Mouse (Mus musculus): ENCODE results near the gene Olfr1024. TPM values are rescaled to one million over a fixed set of nuclear protein-coding genes. Genes with fewer than 3 reads are reported as not detected.

The Olfr1024 gene
- not detected in 2 replicates for polyA plus RNA-seq (2014; fragmentation: Nextera tagmentation; extraction: Ambion mirVana)

DNA sequence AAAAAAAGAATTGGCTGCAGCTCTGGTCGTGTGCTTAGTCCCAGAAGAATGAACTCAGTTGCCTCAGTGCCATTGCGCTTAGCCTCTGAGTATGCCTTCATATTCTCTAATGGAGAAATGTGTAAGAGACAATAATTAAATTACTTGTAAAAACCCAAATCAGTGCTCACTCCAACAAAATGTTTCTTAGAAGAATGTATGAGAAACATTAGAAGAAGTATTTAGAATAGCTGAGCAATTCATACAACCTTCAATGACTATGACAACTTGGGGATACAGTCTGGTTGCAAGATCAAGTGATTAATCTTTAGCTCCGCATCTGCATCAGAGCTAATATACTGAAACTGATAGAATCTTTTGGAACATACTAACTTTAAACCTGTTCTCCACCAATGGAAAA, at the start of gene Olfr1024:
Gene Olfr1024, minus strand, starts transcription at position 101 of the 400 bp plus-strand sequence.
- Histone ChIP-seq H3K27ac (replicated peaks; ENCODE audit: low read depth, low read length) (no peak within 1 kb of the TSS), H3K27me3 (ENCODE audit: control insufficient read depth, insufficient read depth, low read length) (no peaks in the 10 kb centered on the region), H3K4me1 (ENCODE audit: control insufficient read depth, insufficient read depth, low read length) (no peaks in the 10 kb centered on the region), H3K9ac (replicated peaks; ENCODE audit: low read length) (no peak within 1 kb of the TSS), H3K36me3 (ENCODE audit: control insufficient read depth, insufficient read depth, low read length) (no peaks in the 10 kb centered on the region), H3K4me2 (ENCODE audit: low read length) (no peak within 1 kb of the TSS), H3K9me3 (ENCODE audit: control insufficient read depth, low read length) (peaks cover 3% of the 10 kb centered on the region; the same call in 1 of the 2 replicates), H3K4me3 (replicated peaks; ENCODE audit: low read depth, low read length) (no peak within 1 kb of the TSS)
- 86% methylated on average over 3 of the region's 3 CpGs for WGBS
- no peak for ATAC-seq (ENCODE audit: low FRiP score, low TSS enrichment)
- no peak for DNase-seq

GRCm38 (mm10) chr2:85950137-85950536, 45.3 kb upstream of the Olfr1024 start, which contains the start of gene Olfr1028:
TSS of gene Olfr1028 (plus strand) at chr2:85950437.
- H3K4me1 ChIP-seq (ENCODE audit: control insufficient read depth, insufficient read depth, low read length) = no peaks in the 10 kb centered on the region
- no peak within 1 kb of the TSS for H3K4me3 ChIP-seq (replicated peaks; ENCODE audit: low read depth, low read length)
- DNase-seq (no peak), ATAC-seq (ENCODE audit: low FRiP score, low TSS enrichment) (no peak)
- H3K9me3 ChIP-seq (ENCODE audit: control insufficient read depth, low read length) = no peaks in the 10 kb centered on the region
- WGBS = 80% methylated on average over 1 of the region's 1 CpGs
- no peaks in the 10 kb centered on the region for H3K36me3 ChIP-seq (ENCODE audit: control insufficient read depth, insufficient read depth, low read length)
- H3K9ac ChIP-seq (replicated peaks; ENCODE audit: low read length) = no peak within 1 kb of the TSS
- H3K27ac ChIP-seq (replicated peaks; ENCODE audit: low read depth, low read length) = no peak within 1 kb of the TSS
- H3K27me3 ChIP-seq (ENCODE audit: control insufficient read depth, insufficient read depth, low read length) = no peaks in the 10 kb centered on the region
- no peak within 1 kb of the TSS for H3K4me2 ChIP-seq (ENCODE audit: low read length)

GRCm38 (mm10) chr2:85921258-85921657, 16.4 kb upstream of the Olfr1024 start, which contains the start of gene Olfr1026:
TSS of gene Olfr1026 (plus strand) at chr2:85921558.
- H3K9me3 ChIP-seq (ENCODE audit: control insufficient read depth, low read length) = no peaks in the 10 kb centered on the region
- DNase-seq (no peak), ATAC-seq (ENCODE audit: low FRiP score, low TSS enrichment) (no peak)
- no peak within 1 kb of the TSS for H3K27ac ChIP-seq (replicated peaks; ENCODE audit: low read depth, low read length)
- H3K4me1 ChIP-seq (ENCODE audit: control insufficient read depth, insufficient read depth, low read length) = no peaks in the 10 kb centered on the region
- H3K36me3 ChIP-seq (ENCODE audit: control insufficient read depth, insufficient read depth, low read length) = no peaks in the 10 kb centered on the region
- no peaks in the 10 kb centered on the region for H3K27me3 ChIP-seq (ENCODE audit: control insufficient read depth, insufficient read depth, low read length)
- H3K4me3 ChIP-seq (replicated peaks; ENCODE audit: low read depth, low read length) = no peak within 1 kb of the TSS
- no peak within 1 kb of the TSS for H3K4me2 ChIP-seq (ENCODE audit: low read length)
- H3K9ac ChIP-seq (replicated peaks; ENCODE audit: low read length) = no peak within 1 kb of the TSS
- WGBS = 91% methylated on average over 3 of the region's 3 CpGs

DNA sequence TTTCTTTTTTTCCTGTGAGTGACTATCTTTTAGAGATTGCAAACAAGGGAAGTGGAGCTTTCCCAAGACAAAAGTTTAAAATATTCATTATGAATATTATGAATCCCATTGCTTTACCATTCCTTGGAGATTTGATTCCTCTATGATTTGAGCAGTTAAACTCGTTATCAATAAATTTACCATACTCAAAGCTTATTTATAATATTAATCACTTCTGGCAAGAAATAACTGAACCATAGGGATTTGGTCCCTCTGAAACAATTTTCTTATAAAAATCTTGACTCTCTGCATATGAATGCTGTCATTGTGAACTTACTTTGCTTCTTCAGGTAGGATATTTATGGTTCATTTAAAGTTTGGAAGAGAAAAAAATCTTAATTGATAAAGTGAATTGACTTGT, 10.0 kb upstream of the Olfr1024 start, which contains the start of gene Olfr1025-ps1:
Gene Olfr1025-ps1, plus strand, starts transcription at position 301 of the 400 bp plus-strand sequence.
- Histone ChIP-seq H3K36me3 (ENCODE audit: control insufficient read depth, insufficient read depth, low read length) (no peaks in the 10 kb centered on the region), H3K27me3 (ENCODE audit: control insufficient read depth, insufficient read depth, low read length) (no peaks in the 10 kb centered on the region), H3K4me1 (ENCODE audit: control insufficient read depth, insufficient read depth, low read length) (no peaks in the 10 kb centered on the region), H3K9ac (replicated peaks; ENCODE audit: low read length) (no peak within 1 kb of the TSS), H3K9me3 (ENCODE audit: control insufficient read depth, low read length) (no peaks in the 10 kb centered on the region), H3K27ac (replicated peaks; ENCODE audit: low read depth, low read length) (no peak within 1 kb of the TSS), H3K4me3 (replicated peaks; ENCODE audit: low read depth, low read length) (no peak within 1 kb of the TSS), H3K4me2 (ENCODE audit: low read length) (no peak within 1 kb of the TSS)
- DNase-seq (no peak), ATAC-seq (ENCODE audit: low FRiP score, low TSS enrichment) (no peak)
- WGBS = 61% methylated on average over 1 of the region's 1 CpGs

DNA sequence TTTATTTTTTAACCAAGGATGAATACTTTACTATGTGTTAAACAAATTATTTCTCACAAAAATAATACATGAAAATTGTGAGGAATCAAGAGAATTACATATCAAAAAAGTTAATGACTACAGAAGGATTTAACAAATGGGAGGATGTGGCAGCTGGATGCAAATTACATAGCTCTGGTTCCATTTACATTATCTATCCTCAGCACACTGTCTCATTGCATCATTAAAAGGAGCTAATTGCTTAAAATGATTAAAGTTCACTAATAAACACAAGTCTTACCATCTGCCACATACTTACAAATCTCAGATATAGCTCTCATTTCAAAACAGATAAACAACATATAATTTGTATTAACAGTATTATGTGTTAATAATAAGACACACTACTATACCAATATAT, 8.3 kb upstream of the Olfr1024 start:
- Histone ChIP-seq H3K4me3 (replicated peaks; ENCODE audit: low read depth, low read length) (no peak overlapping the region), H3K4me2 (ENCODE audit: low read length) (no peak overlapping the region), H3K27ac (replicated peaks; ENCODE audit: low read depth, low read length) (no peak overlapping the region), H3K9ac (replicated peaks; ENCODE audit: low read length) (no peak overlapping the region), H3K9me3 (ENCODE audit: control insufficient read depth, low read length) (no peaks in the 10 kb centered on the region), H3K4me1 (ENCODE audit: control insufficient read depth, insufficient read depth, low read length) (no peaks in the 10 kb centered on the region), H3K27me3 (ENCODE audit: control insufficient read depth, insufficient read depth, low read length) (no peaks in the 10 kb centered on the region), H3K36me3 (ENCODE audit: control insufficient read depth, insufficient read depth, low read length) (no peaks in the 10 kb centered on the region)
- DNase-seq (no peak), ATAC-seq (ENCODE audit: low FRiP score, low TSS enrichment) (no peak)

DNA sequence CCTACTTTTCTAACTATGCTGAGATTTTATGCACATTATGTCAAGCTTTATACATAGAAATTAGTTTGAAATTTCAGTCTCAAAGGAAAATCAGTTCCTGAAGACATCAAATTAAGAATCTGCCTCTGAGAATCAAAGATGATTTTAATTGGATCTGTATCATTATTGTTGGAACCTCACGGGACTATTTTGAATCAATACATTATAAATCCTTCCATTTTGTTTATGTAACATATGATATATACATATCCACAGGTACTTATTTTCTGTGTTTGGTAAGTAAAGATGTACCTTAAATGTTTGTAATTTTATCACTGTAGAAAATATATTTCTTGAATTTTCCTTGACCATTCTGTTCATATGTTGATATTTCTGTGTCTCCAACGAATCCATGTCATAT, 19.5 kb downstream of the Olfr1024 start, which contains the start of gene Olfr1023:
Gene Olfr1023, plus strand, starts transcription at position 301 of the 400 bp plus-strand sequence.
- no peak within 1 kb of the TSS for H3K27ac ChIP-seq (replicated peaks; ENCODE audit: low read depth, low read length)
- H3K9ac ChIP-seq (replicated peaks; ENCODE audit: low read length) = no peak within 1 kb of the TSS
- H3K27me3 ChIP-seq (ENCODE audit: control insufficient read depth, insufficient read depth, low read length) = no peaks in the 10 kb centered on the region
- no peaks in the 10 kb centered on the region for H3K36me3 ChIP-seq (ENCODE audit: control insufficient read depth, insufficient read depth, low read length)
- H3K4me3 ChIP-seq (replicated peaks; ENCODE audit: low read depth, low read length) = no peak within 1 kb of the TSS
- H3K9me3 ChIP-seq (ENCODE audit: control insufficient read depth, low read length) = no peaks in the 10 kb centered on the region
- H3K4me2 ChIP-seq (ENCODE audit: low read length) = no peak within 1 kb of the TSS
- WGBS = 80% methylated on average over 2 of the region's 2 CpGs
- no peak for ATAC-seq (ENCODE audit: low FRiP score, low TSS enrichment)
- DNase-seq = no peak
- no peaks in the 10 kb centered on the region for H3K4me1 ChIP-seq (ENCODE audit: control insufficient read depth, insufficient read depth, low read length)

- 61% methylated on average over 2 of the region's 2 CpGs for WGBS
- Histone ChIP-seq H3K27ac (replicated peaks; ENCODE audit: low read depth, low read length) (no peak within 1 kb of the TSS), H3K4me1 (ENCODE audit: control insufficient read depth, insufficient read depth, low read length) (no peaks in the 10 kb centered on the region), H3K4me3 (replicated peaks; ENCODE audit: low read depth, low read length) (no peak within 1 kb of the TSS), H3K27me3 (ENCODE audit: control insufficient read depth, insufficient read depth, low read length) (no peaks in the 10 kb centered on the region), H3K4me2 (ENCODE audit: low read length) (no peak within 1 kb of the TSS), H3K9me3 (ENCODE audit: control insufficient read depth, low read length) (no peaks in the 10 kb centered on the region), H3K36me3 (ENCODE audit: control insufficient read depth, insufficient read depth, low read length) (no peaks in the 10 kb centered on the region), H3K9ac (replicated peaks; ENCODE audit: low read length) (no peak within 1 kb of the TSS)
- no peak for ATAC-seq (ENCODE audit: low FRiP score, low TSS enrichment)
- DNase-seq = no peak
Measured at GRCm38 (mm10) chr2:85868294-85868693, 36.6 kb downstream of the Olfr1024 start, which contains the start of gene Olfr1022. TSS of gene Olfr1022 (plus strand) at chr2:85868594.

Other genes starting within 250 kb of the Olfr1024 start
- gene Olfr154, start 240.6 kb downstream of the Olfr1024 start, polyA plus RNA-seq (2014; fragmentation: Nextera tagmentation; extraction: Ambion mirVana) = not detected in 2 replicates
- gene Olfr1006, start 226.3 kb downstream of the Olfr1024 start, polyA plus RNA-seq (2014; fragmentation: Nextera tagmentation; extraction: Ambion mirVana) = not detected in 2 replicates
- not detected in 2 replicates for gene Olfr1008, start 215.6 kb downstream of the Olfr1024 start, polyA plus RNA-seq (2014; fragmentation: Nextera tagmentation; extraction: Ambion mirVana)
- gene Olfr1009, start 189.6 kb downstream of the Olfr1024 start, polyA plus RNA-seq (2014; fragmentation: Nextera tagmentation; extraction: Ambion mirVana) = not detected in 2 replicates
- not detected in 2 replicates for gene Olfr1012, start 142.3 kb downstream of the Olfr1024 start, polyA plus RNA-seq (2014; fragmentation: Nextera tagmentation; extraction: Ambion mirVana)
- gene Olfr1013, start 138.0 kb downstream of the Olfr1024 start, polyA plus RNA-seq (2014; fragmentation: Nextera tagmentation; extraction: Ambion mirVana) = not detected in 2 replicates
- not detected in 2 replicates for gene Olfr1014, start 132.3 kb downstream of the Olfr1024 start, polyA plus RNA-seq (2014; fragmentation: Nextera tagmentation; extraction: Ambion mirVana)
- gene Olfr1015, start 123.0 kb downstream of the Olfr1024 start, polyA plus RNA-seq (2014; fragmentation: Nextera tagmentation; extraction: Ambion mirVana) = not detected in 2 replicates
- gene Olfr1016, start 102.5 kb downstream of the Olfr1024 start, polyA plus RNA-seq (2014; fragmentation: Nextera tagmentation; extraction: Ambion mirVana) = not detected in 2 replicates
- not detected in 2 replicates for gene Olfr1018, start 86.6 kb downstream of the Olfr1024 start, polyA plus RNA-seq (2014; fragmentation: Nextera tagmentation; extraction: Ambion mirVana)
- gene Olfr1019, start 59.6 kb downstream of the Olfr1024 start, polyA plus RNA-seq (2014; fragmentation: Nextera tagmentation; extraction: Ambion mirVana) = not detected in 2 replicates
- not detected in 2 replicates for gene Olfr1020, start 58.0 kb downstream of the Olfr1024 start, polyA plus RNA-seq (2014; fragmentation: Nextera tagmentation; extraction: Ambion mirVana)
- gene Olfr1022, start 36.5 kb downstream of the Olfr1024 start, polyA plus RNA-seq (2014; fragmentation: Nextera tagmentation; extraction: Ambion mirVana) = not detected in 2 replicates
- gene Olfr1023, start 19.4 kb downstream of the Olfr1024 start, polyA plus RNA-seq (2014; fragmentation: Nextera tagmentation; extraction: Ambion mirVana) = not detected in 2 replicates
- gene Olfr1025-ps1, start 10.1 kb upstream of the Olfr1024 start, polyA plus RNA-seq (2014; fragmentation: Nextera tagmentation; extraction: Ambion mirVana) = not detected in 2 replicates
- gene Olfr1026, start 16.5 kb upstream of the Olfr1024 start, polyA plus RNA-seq (2014; fragmentation: Nextera tagmentation; extraction: Ambion mirVana) = not detected in 2 replicates
- gene Olfr1028, start 45.4 kb upstream of the Olfr1024 start, polyA plus RNA-seq (2014; fragmentation: Nextera tagmentation; extraction: Ambion mirVana) = not detected in 2 replicates
- not detected in 2 replicates for gene Olfr1029, start 68.8 kb upstream of the Olfr1024 start, polyA plus RNA-seq (2014; fragmentation: Nextera tagmentation; extraction: Ambion mirVana)
- not detected in 2 replicates for gene Olfr1030, start 74.2 kb upstream of the Olfr1024 start, polyA plus RNA-seq (2014; fragmentation: Nextera tagmentation; extraction: Ambion mirVana)
- gene Olfr1031, start 85.3 kb upstream of the Olfr1024 start, polyA plus RNA-seq (2014; fragmentation: Nextera tagmentation; extraction: Ambion mirVana) = not detected in 2 replicates
- not detected in 2 replicates for gene Olfr1032, start 100.5 kb upstream of the Olfr1024 start, polyA plus RNA-seq (2014; fragmentation: Nextera tagmentation; extraction: Ambion mirVana)
- 0.63 TPM in 1 of 2 replicates, not detected in the other for gene Olfr1033, start 115.6 kb upstream of the Olfr1024 start, polyA plus RNA-seq (2014; fragmentation: Nextera tagmentation; extraction: Ambion mirVana)
- not detected in 2 replicates for gene Olfr1034, start 140.8 kb upstream of the Olfr1024 start, polyA plus RNA-seq (2014; fragmentation: Nextera tagmentation; extraction: Ambion mirVana)
- gene Olfr1036, start 168.9 kb upstream of the Olfr1024 start, polyA plus RNA-seq (2014; fragmentation: Nextera tagmentation; extraction: Ambion mirVana) = not detected in 2 replicates
- gene Olfr1037, start 182.3 kb upstream of the Olfr1024 start, polyA plus RNA-seq (2014; fragmentation: Nextera tagmentation; extraction: Ambion mirVana) = not detected in 2 replicates
- gene Olfr1039, start 230.9 kb upstream of the Olfr1024 start, polyA plus RNA-seq (2014; fragmentation: Nextera tagmentation; extraction: Ambion mirVana) = not detected in 2 replicates
- gene Olfr1040, start 241.7 kb upstream of the Olfr1024 start, polyA plus RNA-seq (2014; fragmentation: Nextera tagmentation; extraction: Ambion mirVana) = not detected in 2 replicates